In the genomic region with DNA sequence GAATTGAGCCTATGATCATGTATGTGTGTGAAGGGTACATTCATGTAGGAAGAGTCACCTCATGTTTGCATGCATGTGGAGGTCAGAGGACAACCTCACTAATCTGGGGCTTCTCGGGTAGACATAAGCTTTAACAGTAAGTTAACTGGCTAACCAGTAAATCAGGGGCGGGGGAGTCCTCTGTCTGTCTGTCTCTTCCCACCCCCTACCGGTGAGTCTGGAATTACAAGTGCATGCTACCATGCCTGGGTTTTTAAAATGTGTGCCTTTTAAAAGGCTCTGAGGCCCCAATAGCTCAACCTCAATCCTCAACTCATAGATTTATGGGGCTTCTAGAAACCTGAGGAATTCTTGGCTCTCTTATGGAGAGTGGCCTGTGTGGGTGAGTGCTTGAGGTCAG, we compare ENCODE assay signal across 11 mouse cellular contexts. TPM values are rescaled to one million over a fixed set of nuclear protein-coding genes. Genes with fewer than 3 reads are reported as not detected.
DNase-seq lines count a peak whose midpoint lies in the region; ATAC-seq and TF ChIP-seq lines count a peak whose summit lies in the region.
"Had no signal": no experiment of that assay in that cellular context is flagged by ENCODE, and none has a peak within 500 bp of the region (broad histone marks: within the 10 kb centered on the region; RNA-seq: fewer than 3 reads in every experiment).

No protein-coding gene starts in this region.

- H3K9me3 ChIP-seq in intestine, postnatal 0 days (ENCODE audit: control insufficient read depth) = no peaks in the 10 kb centered on the region
- H3K9me3 ChIP-seq in intestine, embryonic 16.5 days (ENCODE audit: control insufficient read depth, low read length) = no peaks in the 10 kb centered on the region
- H3K9me3 ChIP-seq in heart, embryonic 11.5 days (replicated peaks; ENCODE audit: control insufficient read depth, low read length) = no peaks in the 10 kb centered on the region
- H3K9me3 ChIP-seq: neural tube, embryonic 13.5 days had no signal

- WGBS in intestine, postnatal 0 days = 17% methylated on average over 3 of the region's 3 CpGs
- 23% methylated on average over 3 of the region's 3 CpGs for WGBS in intestine, embryonic 16.5 days
- 22% methylated on average over 3 of the region's 3 CpGs for WGBS in heart, embryonic 11.5 days (ENCODE audit: insufficient replicate concordance)

- H3K27me3 ChIP-seq in intestine, postnatal 0 days (replicated peaks; ENCODE audit: control insufficient read depth, insufficient read depth, low read length) = no peaks in the 10 kb centered on the region
- H3K27me3 ChIP-seq in intestine, embryonic 16.5 days (replicated peaks; ENCODE audit: control insufficient read depth, insufficient read depth, low read length) = no peaks in the 10 kb centered on the region
- H3K27me3 ChIP-seq in heart, embryonic 11.5 days (ENCODE audit: control insufficient read depth, insufficient read depth, low read length) = no peaks in the 10 kb centered on the region
- H3K27me3 ChIP-seq: neural tube, embryonic 13.5 days had no signal

- H3K27ac ChIP-seq in intestine, postnatal 0 days (ENCODE audit: low read depth, low read length) = no peak overlapping the region
- H3K27ac ChIP-seq in intestine, embryonic 16.5 days (ENCODE audit: low read length) = no peak overlapping the region
- no peak overlapping the region for H3K27ac ChIP-seq in heart, embryonic 11.5 days (ENCODE audit: low read depth, low read length)
- H3K27ac ChIP-seq: neural tube, embryonic 13.5 days had no signal

- H3K4me2 ChIP-seq in intestine, postnatal 0 days (replicated peaks; ENCODE audit: low read depth) = no peak overlapping the region
- H3K4me2 ChIP-seq in intestine, embryonic 16.5 days (ENCODE audit: low read depth, low read length) = no peak overlapping the region
- H3K4me2 ChIP-seq in heart, embryonic 11.5 days = no peak overlapping the region
- H3K4me2 ChIP-seq: neural tube, embryonic 13.5 days had no signal

- peak; percentile 66 for DNase-seq in A20 (ENCODE audit: low read depth, low spot score)
- peak; percentile 71 for DNase-seq in NIH3T3 (ENCODE audit: low read depth)
- DNase-seq in lung, postnatal 10 days = peak; percentile 18
- no peak for DNase-seq in left cerebral cortex, postnatal 14 days (ENCODE audit: low spot score in 2 of 2)
- DNase-seq in right cerebral cortex, adult 2 months (ENCODE audit: low spot score in 2 of 2) = no peak

- no peak overlapping the region for H3K9ac ChIP-seq in intestine, postnatal 0 days (ENCODE audit: low read depth, low read length)
- no peak overlapping the region for H3K9ac ChIP-seq in intestine, embryonic 16.5 days (ENCODE audit: low read depth, low read length)
- H3K9ac ChIP-seq in heart, embryonic 11.5 days (ENCODE audit: low read depth, low read length) = no peak overlapping the region
- H3K9ac ChIP-seq: neural tube, embryonic 13.5 days had no signal

- H3K4me1 ChIP-seq in intestine, postnatal 0 days (replicated peaks; ENCODE audit: control insufficient read depth, insufficient read depth, low read length) = no peaks in the 10 kb centered on the region
- H3K4me1 ChIP-seq in intestine, embryonic 16.5 days (ENCODE audit: control insufficient read depth, insufficient read depth, low read length) = peaks cover 8% of the 10 kb centered on the region
- H3K4me1 ChIP-seq in heart, embryonic 11.5 days (ENCODE audit: control insufficient read depth, insufficient read depth, low read length) = peaks cover 6% of the 10 kb centered on the region

- TF ChIP-seq CTCF in intestine, postnatal 0 days (IDR thresholded peaks at IDR 0.05; ENCODE audit: low read depth) = peak; percentile 64

- no peak overlapping the region for H3K4me3 ChIP-seq in intestine, postnatal 0 days (ENCODE audit: low read depth, low read length)
- no peak overlapping the region for H3K4me3 ChIP-seq in intestine, embryonic 16.5 days (ENCODE audit: low read length)
- H3K4me3 ChIP-seq in heart, embryonic 11.5 days (ENCODE audit: low read depth, low read length) = no peak overlapping the region
- H3K4me3 ChIP-seq: neural tube, embryonic 13.5 days had no signal

- intact Hi-C loops in left cerebral cortex, postnatal 14 days (cut with DNase I) = loop anchor here (5.0 kb wide), 1 partner anchor 106 kb away; a partner anchor contains a TSS

- H3K36me3 ChIP-seq in intestine, postnatal 0 days (ENCODE audit: control insufficient read depth, insufficient read depth) = no peaks in the 10 kb centered on the region
- no peaks in the 10 kb centered on the region for H3K36me3 ChIP-seq in intestine, embryonic 16.5 days (ENCODE audit: control insufficient read depth, insufficient read depth, low read length)
- H3K36me3 ChIP-seq in heart, embryonic 11.5 days (ENCODE audit: control insufficient read depth, insufficient read depth, low read length) = no peaks in the 10 kb centered on the region
- H3K36me3 ChIP-seq: neural tube, embryonic 13.5 days had no signal

- ATAC-seq in intestine, postnatal 0 days = no peak
- ATAC-seq in intestine, embryonic 16.5 days = no peak
- no peak for ATAC-seq in heart, embryonic 11.5 days (replicated peaks; ENCODE audit: insufficient number of reproducible peaks, low FRiP score, low TSS enrichment)

RNA-seq across cellular contexts. Expression of a gene that starts 3.2 kb away (rescaled TPM):
- polyA plus RNA-seq in intestine, postnatal 0 days (2015; fragmentation: Nextera tagmentation; extraction: Ambion mirVana) = 5.2 and 5.8 TPM in 2 replicates
- 11.2 and 11.7 TPM in 2 replicates for polyA plus RNA-seq in intestine, embryonic 16.5 days (2015; fragmentation: Nextera tagmentation; extraction: Ambion mirVana)
- total RNA-seq in left cerebral cortex, postnatal 14 days (2021) = 1 to 10 TPM; 8.2 to 8.9 TPM
- polyA plus RNA-seq in heart, embryonic 11.5 days (2014; fragmentation: Nextera tagmentation; extraction: Ambion mirVana) = 4.2 and 5.1 TPM in 2 replicates

RNA-seq across cellular contexts. Expression of a gene that starts 8.6 kb away (rescaled TPM):
- polyA plus RNA-seq in intestine, postnatal 0 days (2015; fragmentation: Nextera tagmentation; extraction: Ambion mirVana) = 0.50 and 0.64 TPM in 2 replicates
- 1.6 TPM in 2 replicates for polyA plus RNA-seq in intestine, embryonic 16.5 days (2015; fragmentation: Nextera tagmentation; extraction: Ambion mirVana)
- 1 to 10 TPM; 1.2 to 1.5 TPM for total RNA-seq in left cerebral cortex, postnatal 14 days (2021)
- 0.23 and 0.37 TPM in 2 replicates for polyA plus RNA-seq in heart, embryonic 11.5 days (2014; fragmentation: Nextera tagmentation; extraction: Ambion mirVana)
- polyA plus RNA-seq: neural tube, embryonic 13.5 days had no signal

RNA-seq across cellular contexts. Expression of a gene that starts 21.6 kb away (rescaled TPM):
- polyA plus RNA-seq in intestine, postnatal 0 days (2015; fragmentation: Nextera tagmentation; extraction: Ambion mirVana) = 0.09 and 0.12 TPM in 2 replicates
- polyA plus RNA-seq in intestine, embryonic 16.5 days (2015; fragmentation: Nextera tagmentation; extraction: Ambion mirVana) = 0.11 and 0.33 TPM in 2 replicates
- total RNA-seq in left cerebral cortex, postnatal 14 days (2021) = not detected
- not detected in 2 replicates for polyA plus RNA-seq in heart, embryonic 11.5 days (2014; fragmentation: Nextera tagmentation; extraction: Ambion mirVana)
- total RNA-seq: heart, postnatal 14 days had no signal
- polyA plus RNA-seq: neural tube, embryonic 13.5 days had no signal

RNA-seq across cellular contexts. Expression of a gene that starts 34.1 kb away (rescaled TPM):
- 59.7 and 68.3 TPM in 2 replicates for polyA plus RNA-seq in intestine, postnatal 0 days (2015; fragmentation: Nextera tagmentation; extraction: Ambion mirVana)
- 9.9 and 10.1 TPM in 2 replicates for polyA plus RNA-seq in intestine, embryonic 16.5 days (2015; fragmentation: Nextera tagmentation; extraction: Ambion mirVana)
- under 1 TPM in 1 of 2 experiments, not detected in 1; 0.18 TPM for total RNA-seq in left cerebral cortex, postnatal 14 days (2021)
- not detected in 2 replicates for polyA plus RNA-seq in heart, embryonic 11.5 days (2014; fragmentation: Nextera tagmentation; extraction: Ambion mirVana)
- total RNA-seq: heart, postnatal 14 days had no signal
- polyA plus RNA-seq: limb, embryonic 14.5 days; neural tube, embryonic 13.5 days had no signal

RNA-seq across cellular contexts. Expression of a gene that starts 43.8 kb away (rescaled TPM):
- 0.12 TPM in 1 of 2 replicates, not detected in the other for polyA plus RNA-seq in intestine, postnatal 0 days (2015; fragmentation: Nextera tagmentation; extraction: Ambion mirVana)
- polyA plus RNA-seq in intestine, embryonic 16.5 days (2015; fragmentation: Nextera tagmentation; extraction: Ambion mirVana) = 0.27 and 0.33 TPM in 2 replicates
- not detected for total RNA-seq in left cerebral cortex, postnatal 14 days (2021)
- polyA plus RNA-seq in heart, embryonic 11.5 days (2014; fragmentation: Nextera tagmentation; extraction: Ambion mirVana) = 0.70 and 0.83 TPM in 2 replicates
- total RNA-seq: heart, postnatal 14 days had no signal
- polyA plus RNA-seq: neural tube, embryonic 13.5 days had no signal

Comparison
In these comparisons a context has a peak if more than half of its experiments do, and no peak if none do; other contexts are left out.
1. DNase-seq: peak in A20 (single experiment), NIH3T3 (single experiment) and lung, postnatal 10 days (single experiment); none in left cerebral cortex, postnatal 14 days (0 of 2) and right cerebral cortex, adult 2 months (0 of 2).